Mouse (Mus musculus) megakaryocyte-erythroid progenitor cell, adult 5-6 weeks (primary cell): ENCODE data around the gene Zdhhc24. TPM values are rescaled to one million over a fixed set of nuclear protein-coding genes. Genes with fewer than 3 reads are reported as not detected.
"Not testable (repeated sequence)": the region's sequence is repeated elsewhere in the genome, so short reads cannot be mapped to it uniquely, and the experiment has no call there.

Source experiments
- ATAC-seq: replicated peaks from 2 replicates; pipeline ENCODE4 v1.8.0; 2016; ENCODE audit warnings: mild to moderate bottlenecking, inconsistent platforms; ENCODE audit not compliant: severe bottlenecking, poor library complexity, low FRiP score, low TSS enrichment
- total RNA-seq, 2 experiments: library from RNA; stranded (forward) in 1 of 2; stranded (reverse) in 1 of 2; fragments of 200-1000, 215-1000 nt in 1 of 2; fragments of >200 nt in 1 of 2; fragmentation: Nextera tagmentation in 1 of 2; gene quantifications; 2 replicates each; pipeline ENCODE4 v1.2.3; 2014 to 2017

The Zdhhc24 gene
- total RNA-seq (2014; fragmentation: Nextera tagmentation) = 16.5 and 20.3 TPM in 2 replicates
- 8.8 and 13.2 TPM in 2 replicates for total RNA-seq (2017)

- ATAC-seq = peak; percentile 95
Observed at GRCm38 (mm10) chr19:4878405-4879323, at the start of gene Zdhhc24. TSS of gene Zdhhc24 (plus strand) at chr19:4878668.

- ATAC-seq = no peak
Observed at GRCm38 (mm10) chr19:4829156-4829555, 49.3 kb upstream of the Zdhhc24 start.

GRCm38 (mm10) chr19:4833977-4834376 lies 44.5 kb upstream of the Zdhhc24 start:
- no peak for ATAC-seq

- no peak for ATAC-seq
Observed at GRCm38 (mm10) chr19:4836096-4836495, 42.4 kb upstream of the Zdhhc24 start.

GRCm38 (mm10) chr19:4837049-4837448 lies 41.4 kb upstream of the Zdhhc24 start:
- no peak for ATAC-seq

DNA sequence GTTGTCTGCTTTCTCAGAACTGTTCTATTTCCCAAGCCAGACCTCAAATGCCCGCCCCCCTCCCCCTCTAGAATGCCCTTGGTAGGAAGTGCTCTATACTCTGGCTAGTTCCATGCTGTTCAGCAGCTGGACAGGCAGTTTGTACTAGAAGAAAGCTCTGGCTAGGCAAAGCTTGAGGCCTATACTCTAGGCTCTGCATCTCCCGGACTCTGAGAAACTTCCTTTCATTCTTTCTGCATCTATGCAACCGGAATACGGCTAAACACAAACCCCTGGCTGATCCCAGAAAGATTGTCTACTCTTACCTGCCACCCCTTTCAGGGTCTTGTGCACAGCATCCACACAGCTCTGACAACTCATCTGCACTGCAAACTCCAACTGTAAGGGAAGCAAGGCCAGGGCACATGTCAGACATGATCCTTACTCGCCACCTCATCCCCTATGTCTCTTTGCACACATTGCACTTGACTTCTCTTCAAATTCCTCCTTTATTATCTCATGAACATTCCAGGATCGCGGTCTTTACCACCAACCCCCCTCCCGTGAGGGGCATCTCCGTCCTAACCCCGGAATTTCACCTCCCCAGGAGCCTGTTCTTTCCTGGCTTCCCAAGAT lies 39.8 kb upstream of the Zdhhc24 start:
- ATAC-seq = no peak

DNA sequence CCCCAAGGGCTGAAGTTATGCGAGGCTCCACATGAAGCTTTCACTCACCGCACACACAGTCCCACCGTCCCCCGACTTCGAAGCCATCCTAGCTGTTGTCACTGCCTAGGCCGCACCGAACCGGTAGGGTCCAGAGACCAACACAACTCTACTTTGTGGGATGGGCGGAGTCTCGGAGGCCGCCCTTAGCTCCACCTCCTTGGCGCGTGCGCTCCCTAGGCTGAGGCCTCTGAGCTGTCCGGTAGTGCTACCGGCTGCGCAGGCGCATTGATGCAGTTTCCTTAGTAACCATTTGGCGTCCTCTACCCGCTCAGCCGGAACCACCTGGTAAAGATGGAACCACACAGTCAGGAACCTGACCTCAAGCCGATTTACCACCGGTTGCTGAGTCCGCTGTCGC lies 39.3 kb upstream of the Zdhhc24 start, which contains the start of the genes Ccs and Ccdc87:
TSS of gene Ccs (minus strand) at position 184 of the 400 bp plus-strand sequence.
TSS of gene Ccdc87 (plus strand) at position 218 of the 400 bp plus-strand sequence.
- peak; percentile 97 for ATAC-seq

GRCm38 (mm10) chr19:4840848-4841247 lies 37.6 kb upstream of the Zdhhc24 start:
- no peak for ATAC-seq

DNA sequence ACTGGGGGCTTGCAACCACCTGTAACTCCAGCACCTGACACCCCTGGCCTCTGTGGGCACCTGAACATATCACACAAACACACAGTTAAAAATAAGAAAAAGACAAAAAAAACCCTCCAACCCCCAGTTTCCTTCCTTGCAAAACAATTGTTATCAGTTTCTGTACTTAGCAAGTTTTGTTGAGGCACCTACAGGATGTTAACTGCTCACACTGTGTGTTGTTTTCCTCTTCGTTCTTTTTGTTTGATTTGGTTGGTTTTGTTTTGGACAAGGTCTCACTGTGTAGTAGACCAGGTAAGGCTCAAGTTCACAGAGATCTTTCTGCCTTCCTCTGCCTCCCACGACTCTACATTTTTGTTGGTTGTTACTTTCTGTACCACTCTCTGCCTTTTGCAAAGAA lies 35.9 kb upstream of the Zdhhc24 start:
- ATAC-seq = no peak

- ATAC-seq = no peak
Observed at GRCm38 (mm10) chr19:4845846-4846245, 32.6 kb upstream of the Zdhhc24 start.

DNA sequence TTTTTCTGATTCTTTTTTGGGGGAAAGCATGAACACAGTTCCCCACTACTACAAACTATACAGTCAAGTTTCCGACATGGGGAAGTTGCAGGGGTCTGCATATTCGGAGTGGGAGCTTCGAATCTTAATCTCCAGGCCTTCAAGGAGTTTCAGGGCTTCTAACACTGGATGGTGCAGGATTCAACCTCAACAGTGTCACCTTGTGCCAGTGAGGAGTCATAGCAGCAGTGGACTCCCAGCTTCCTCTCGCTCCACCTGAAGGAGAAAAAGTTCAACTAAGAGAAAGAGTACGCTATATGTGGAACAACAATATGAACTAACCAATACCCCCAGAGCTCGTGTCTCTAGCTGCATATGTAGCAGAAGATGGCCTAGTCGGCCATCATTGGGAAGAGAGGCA lies 31.0 kb upstream of the Zdhhc24 start:
- ATAC-seq = peak; percentile 83

- ATAC-seq = no peak
Observed at GRCm38 (mm10) chr19:4849800-4850199, 28.7 kb upstream of the Zdhhc24 start.

DNA sequence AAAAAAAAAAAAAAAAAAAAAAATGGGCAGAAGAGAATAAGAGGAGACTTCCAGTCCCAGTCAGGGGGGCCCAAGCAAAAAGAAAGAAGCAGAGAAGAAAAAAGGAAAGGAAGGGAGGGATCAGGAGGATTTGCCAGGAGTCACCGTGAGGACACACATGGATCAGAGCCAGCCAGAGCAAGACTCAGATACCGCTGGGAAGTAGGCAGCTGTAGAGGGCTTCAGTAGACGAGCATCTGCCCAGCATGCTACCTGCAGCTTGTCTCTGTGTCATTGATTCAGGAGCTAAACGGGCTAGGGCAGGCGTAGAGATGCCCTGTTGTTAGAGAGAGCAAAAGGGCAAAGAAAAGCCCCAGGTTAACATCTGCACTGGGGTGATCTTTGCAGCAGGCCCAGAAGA lies 28.2 kb upstream of the Zdhhc24 start:
- no peak for ATAC-seq

GRCm38 (mm10) chr19:4854552-4855469 lies 23.7 kb upstream of the Zdhhc24 start, which contains the start of gene Ctsf:
TSS of gene Ctsf (plus strand) at chr19:4855130.
- peak; percentile 58; the same call in 1 of the 2 replicates for ATAC-seq

GRCm38 (mm10) chr19:4855470-4855820 lies 23.0 kb upstream of the Zdhhc24 start:
- ATAC-seq = no peak

- no peak for ATAC-seq
Observed at GRCm38 (mm10) chr19:4855951-4856350, 22.5 kb upstream of the Zdhhc24 start.

DNA sequence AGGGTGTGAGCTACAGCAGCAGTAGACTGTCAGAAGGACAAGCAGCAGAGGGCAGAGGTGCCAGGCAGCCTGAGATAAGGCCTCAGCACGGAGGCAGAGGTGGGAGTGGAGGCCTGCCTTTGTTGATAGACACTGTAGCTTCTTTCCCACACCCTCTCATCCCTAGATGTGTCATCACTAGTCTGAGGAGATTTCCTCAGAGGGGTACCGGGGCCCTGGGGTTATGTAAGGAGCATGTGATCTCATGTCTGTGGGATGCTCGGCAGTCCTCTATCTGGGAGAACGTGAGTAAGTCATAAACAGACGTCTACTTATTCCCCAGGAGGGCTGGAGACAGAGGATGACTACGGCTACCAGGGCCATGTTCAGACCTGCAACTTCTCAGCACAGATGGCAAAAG lies 19.4 kb upstream of the Zdhhc24 start:
- ATAC-seq = peak; percentile 92

DNA sequence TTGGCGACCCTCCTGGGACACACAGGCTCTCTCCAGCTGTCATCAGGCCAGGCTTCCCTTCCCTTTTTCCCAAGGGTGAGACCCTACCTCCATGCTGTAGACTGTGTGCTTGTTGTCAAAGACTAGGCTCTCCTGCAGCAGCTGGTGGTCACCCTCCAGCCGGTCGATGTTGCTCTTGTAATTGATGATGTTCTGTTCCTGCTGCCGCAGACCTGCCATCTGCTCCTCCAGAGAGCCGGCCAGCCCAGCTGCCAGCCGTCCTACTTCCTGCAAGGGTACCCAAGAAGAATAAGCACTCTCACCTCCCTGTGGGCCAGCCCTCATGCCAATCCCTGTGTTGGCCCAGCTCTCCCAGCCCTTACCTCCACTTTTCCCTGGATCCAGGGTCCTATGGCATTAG lies 15.4 kb upstream of the Zdhhc24 start:
- ATAC-seq = no peak

DNA sequence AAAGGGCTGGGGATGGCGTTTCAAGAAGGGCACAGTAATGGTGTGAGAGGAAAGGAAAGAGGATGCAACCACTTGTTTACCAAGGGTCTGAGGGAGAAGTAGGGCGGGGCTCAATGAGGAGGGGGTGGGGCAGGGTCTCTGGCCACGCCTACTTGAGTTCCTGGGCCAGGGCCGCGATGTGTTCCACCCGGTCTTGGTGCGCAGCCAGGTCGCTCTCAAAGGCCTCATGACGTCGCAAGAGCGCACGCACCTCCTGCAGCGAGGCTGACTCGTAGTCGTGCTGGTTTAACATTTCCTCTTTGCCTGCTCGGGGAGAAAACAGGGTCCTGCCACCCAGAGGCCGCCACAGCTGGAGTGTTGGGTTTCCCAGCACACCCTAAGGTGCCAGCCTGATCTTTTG lies 13.3 kb upstream of the Zdhhc24 start:
- ATAC-seq = no peak

- ATAC-seq = not testable (repeated sequence)
Observed at GRCm38 (mm10) chr19:4874613-4875012, 3.9 kb upstream of the Zdhhc24 start.
